Mouse (Mus musculus) intestine, postnatal 0 days (tissue): Measurements from ENCODE around the gene Dynlt1a. TPM values are rescaled to one million over a fixed set of nuclear protein-coding genes. Genes with fewer than 3 reads are reported as not detected.
"Not testable (repeated sequence)": the region's sequence is repeated elsewhere in the genome, so short reads cannot be mapped to it uniquely, and the experiment has no call there.

Source experiments
- ATAC-seq: fragments of 200-750 bp; cut with Nextera tagmentation; 2 replicates; pipeline ENCODE4 v1.8.0; 2017; ENCODE audit warnings: mild to moderate bottlenecking, moderate TSS enrichment, moderate library complexity
- H3K27ac ChIP-seq: fragments of 300-500 bp; sonication (generic); 2 replicates; pipeline ENCODE4 v1.5.1; 2014; ENCODE audit warnings: mild to moderate bottlenecking, low read depth, low read length, moderate library complexity
- H3K27me3 ChIP-seq: fragments of 300-500 bp; sonication (generic); replicated peaks from 2 replicates; pipeline ENCODE4 v1.6.1; 2014; ENCODE audit warnings: low read length, mixed read lengths; ENCODE audit not compliant: control insufficient read depth, insufficient read depth
- H3K36me3 ChIP-seq: fragments of 300-500 bp; sonication (generic); 2 replicates; pipeline ENCODE4 v1.6.1; 2014; ENCODE audit warnings: mild to moderate bottlenecking, moderate library complexity; ENCODE audit not compliant: control insufficient read depth, insufficient read depth
- H3K4me1 ChIP-seq: fragments of 300-500 bp; sonication (generic); replicated peaks from 2 replicates; pipeline ENCODE4 v1.6.1; 2014; ENCODE audit warnings: antibody characterized with exemption, low read length, mixed read lengths; ENCODE audit not compliant: control insufficient read depth, insufficient read depth
- H3K4me2 ChIP-seq: fragments of 300-500 bp; sonication (generic); replicated peaks from 2 replicates; pipeline ENCODE4 v1.6.1; 2014; ENCODE audit warnings: low read depth, mild to moderate bottlenecking, moderate library complexity
- H3K4me3 ChIP-seq: fragments of 300-500 bp; sonication (generic); 2 replicates; pipeline ENCODE4 v1.5.1; 2014; ENCODE audit warnings: low read depth, low read length
- H3K9ac ChIP-seq: fragments of 300-500 bp; sonication (generic); 2 replicates; pipeline ENCODE4 v1.6.1; 2014; ENCODE audit warnings: mild to moderate bottlenecking, low read depth, low read length
- H3K9me3 ChIP-seq: fragments of 300-500 bp; sonication (generic); 2 replicates; pipeline ENCODE4 v1.6.1; 2016; ENCODE audit warnings: mixed run types; ENCODE audit not compliant: control insufficient read depth
- WGBS: fragments of 180-500 bp; shearing (Covaris S2); extraction: QIAGEN DNeasy Blood & Tissue Kit; methylation state at CpG from one replicate; pipeline ENCODE4 v1.1.7; 2014; 5-methylcytosine and 5-hydroxymethylcytosine counted together
- polyA plus RNA-seq: library from polyadenylated mRNA; unstranded; fragments of >200 nt; fragmentation: Nextera tagmentation; extraction: Ambion mirVana; gene quantifications from 2 replicates; pipeline ENCODE4 v1.2.1, GENCODE M21; 2015

Dynlt1a gene
- polyA plus RNA-seq, 1 experiment from 2014 or later, result 10.7 TPM

DNA sequence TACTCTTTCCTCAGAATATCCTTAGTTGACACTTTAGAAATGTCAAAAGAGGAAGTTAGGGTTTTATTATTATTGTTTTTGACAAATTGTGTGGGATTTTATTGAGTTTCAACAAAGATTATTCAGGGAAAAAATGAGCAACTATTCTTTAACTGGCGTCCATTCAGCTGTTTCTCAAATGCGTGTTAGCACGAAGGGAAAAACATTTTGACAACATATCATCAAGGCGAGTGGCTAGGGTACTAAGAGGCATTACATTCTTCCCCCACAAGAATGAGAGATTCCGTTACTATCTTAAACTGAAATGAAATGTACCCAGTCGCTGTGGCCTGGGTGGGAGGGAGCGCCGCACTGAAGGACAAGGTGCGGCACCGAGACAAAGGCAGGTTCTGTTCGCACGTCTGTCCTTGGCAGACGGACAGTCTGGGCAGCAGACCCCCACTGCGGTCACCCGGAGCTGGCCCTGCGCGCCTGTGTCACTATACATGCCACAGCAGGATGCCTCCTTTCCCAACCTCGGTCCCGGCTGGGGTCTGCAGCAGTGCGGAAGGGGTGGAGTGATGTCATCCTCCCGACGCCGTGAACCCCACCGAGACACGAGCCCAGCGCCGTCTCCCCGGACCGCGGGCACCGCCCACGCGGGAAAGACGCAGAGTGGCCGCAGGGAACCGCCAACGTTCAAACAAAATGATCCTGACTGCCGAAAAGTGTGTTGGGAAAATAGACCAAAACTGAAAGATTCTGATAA lies 747 bp downstream of the Dynlt1a start:
- peak overlapping the region; percentile 68 for H3K4me2 ChIP-seq
- H3K4me1 ChIP-seq, H3K36me3 ChIP-seq, H3K27me3 ChIP-seq, H3K27ac ChIP-seq, H3K9me3 ChIP-seq, H3K9ac ChIP-seq: not testable (repeated sequence)
- H3K4me3 ChIP-seq, result peak overlapping the region; percentile 36
- 3% methylated on average over 34 of the region's 38 CpGs for WGBS
- peak; percentile 18; the same call in 1 of the 2 replicates for ATAC-seq

DNA sequence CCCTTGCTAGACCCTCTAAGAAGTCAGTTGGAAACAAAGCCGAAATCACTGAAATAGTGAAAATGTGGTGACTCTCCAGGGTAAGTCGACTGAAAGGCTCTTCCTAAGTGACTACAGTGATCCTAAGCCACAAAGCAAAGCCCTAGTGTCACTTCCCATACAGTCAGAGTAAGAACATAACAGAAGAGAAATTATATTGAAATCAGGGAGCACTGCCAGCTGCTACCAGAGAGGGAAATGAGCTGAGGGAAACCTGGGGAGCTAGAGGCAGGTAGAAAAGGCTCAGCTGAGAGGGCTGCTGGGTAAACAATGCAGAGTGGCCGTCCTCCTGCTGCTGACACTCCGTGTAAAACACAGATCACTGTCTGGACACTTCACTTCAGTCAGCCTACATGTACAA lies 1.6 kb downstream of the Dynlt1a start:
- not testable (repeated sequence) for H3K27me3 ChIP-seq, ATAC-seq
- 54% methylated on average over 2 of the region's 4 CpGs for WGBS

GRCm38 (mm10) chr17:6314493-6314892 lies 2.8 kb downstream of the Dynlt1a start:
- H3K27ac ChIP-seq, H3K36me3 ChIP-seq, ATAC-seq, H3K27me3 ChIP-seq, H3K9ac ChIP-seq, H3K4me3 ChIP-seq, H3K4me2 ChIP-seq, H3K4me1 ChIP-seq, H3K9me3 ChIP-seq: not testable (repeated sequence)
- WGBS, result 79% methylated on average over 2 of the region's 3 CpGs

More for the DNA sequence above, 1.6 kb downstream of the Dynlt1a start:
- not testable (repeated sequence) for H3K4me2 ChIP-seq, H3K36me3 ChIP-seq, H3K4me1 ChIP-seq, H3K4me3 ChIP-seq, H3K27ac ChIP-seq, H3K9me3 ChIP-seq, H3K9ac ChIP-seq

GRCm38 (mm10) chr17:6312755-6313154 lies 4.5 kb downstream of the Dynlt1a start:
- 74% methylated on average over 3 of the region's 3 CpGs for WGBS
- ATAC-seq, H3K9me3 ChIP-seq, H3K36me3 ChIP-seq, H3K9ac ChIP-seq, H3K4me3 ChIP-seq, H3K4me2 ChIP-seq, H3K27me3 ChIP-seq, H3K27ac ChIP-seq, H3K4me1 ChIP-seq: not testable (repeated sequence)

- 97% methylated on average over 7 of the region's 7 CpGs for whole genome bisulfite sequencing
- H3K9ac ChIP-seq, ATAC-seq, H3K4me1 ChIP-seq, H3K27me3 ChIP-seq, H3K27ac ChIP-seq, H3K9me3 ChIP-seq, H3K4me2 ChIP-seq, H3K36me3 ChIP-seq, H3K4me3 ChIP-seq: not testable (repeated sequence)
These were observed 5.6 kb downstream of the Dynlt1a start for GRCm38 (mm10) chr17:6311716-6312115.

GRCm38 (mm10) chr17:6306503-6306902 lies 10.8 kb downstream of the Dynlt1a start:
- H3K27me3 ChIP-seq, H3K9ac ChIP-seq, H3K4me1 ChIP-seq, H3K36me3 ChIP-seq, H3K9me3 ChIP-seq, H3K27ac ChIP-seq, H3K4me2 ChIP-seq, ATAC-seq, H3K4me3 ChIP-seq: not testable (repeated sequence)
- 84% methylated on average over 9 of the region's 13 CpGs for WGBS

DNA sequence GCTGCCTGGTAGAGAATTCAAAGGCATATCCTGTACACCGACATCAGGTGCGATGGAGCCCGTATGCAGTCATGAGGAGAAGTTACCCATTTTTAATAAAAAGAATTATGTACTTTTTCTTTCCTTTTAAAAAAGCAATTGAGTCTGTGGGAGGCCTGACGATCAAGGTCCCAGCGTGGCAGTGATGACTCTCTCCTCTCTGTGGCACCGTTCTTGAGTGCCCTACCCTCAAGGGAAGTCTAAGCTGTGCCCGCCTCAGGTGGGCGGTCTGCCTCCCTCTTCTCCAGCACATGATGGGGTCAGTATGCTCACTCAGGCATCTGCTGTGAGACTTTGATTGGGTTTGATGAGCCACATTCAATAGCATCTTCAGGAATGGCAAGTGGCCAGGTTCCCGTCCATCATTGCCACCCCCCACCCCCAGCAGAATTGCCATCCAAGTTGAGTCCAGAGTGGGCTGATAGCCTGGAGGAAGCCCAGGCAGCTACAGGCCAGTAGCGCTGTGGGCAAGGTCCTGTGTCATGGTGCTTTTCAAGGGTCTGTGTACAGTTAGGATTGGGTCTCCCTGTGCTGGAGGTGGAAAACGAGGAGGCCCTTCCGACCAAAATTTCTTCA lies 11.5 kb downstream of the Dynlt1a start:
- not testable (repeated sequence) for H3K4me3 ChIP-seq, H3K9me3 ChIP-seq, H3K36me3 ChIP-seq, ATAC-seq, H3K4me2 ChIP-seq, H3K27ac ChIP-seq, H3K9ac ChIP-seq, H3K27me3 ChIP-seq, H3K4me1 ChIP-seq
- WGBS, result 94% methylated on average over 12 of the region's 12 CpGs

DNA sequence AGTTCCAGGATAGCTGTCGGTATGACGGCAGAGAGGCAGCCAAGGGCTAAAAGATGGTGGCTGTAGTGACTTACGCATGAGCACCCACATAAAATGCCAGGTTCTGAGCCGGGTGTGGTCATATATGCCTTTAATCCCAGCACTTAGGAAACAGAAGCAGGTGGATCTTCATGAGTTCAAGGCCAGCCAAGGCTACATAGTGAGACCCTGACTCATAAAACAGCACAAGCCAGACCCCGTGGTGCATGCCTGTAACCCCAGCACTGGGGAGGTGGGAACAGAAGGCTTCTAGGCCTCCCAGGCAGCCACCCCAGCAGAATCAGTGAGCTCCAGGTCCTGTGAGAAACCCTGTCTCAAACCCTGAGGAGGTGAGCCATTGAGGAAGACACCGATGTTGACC lies 12.4 kb downstream of the Dynlt1a start:
- H3K9ac ChIP-seq, H3K4me1 ChIP-seq, H3K27ac ChIP-seq, ATAC-seq, H3K36me3 ChIP-seq, H3K27me3 ChIP-seq, H3K4me2 ChIP-seq, H3K9me3 ChIP-seq, H3K4me3 ChIP-seq: not testable (repeated sequence)
- WGBS, result 87% methylated on average over 5 of the region's 6 CpGs

DNA sequence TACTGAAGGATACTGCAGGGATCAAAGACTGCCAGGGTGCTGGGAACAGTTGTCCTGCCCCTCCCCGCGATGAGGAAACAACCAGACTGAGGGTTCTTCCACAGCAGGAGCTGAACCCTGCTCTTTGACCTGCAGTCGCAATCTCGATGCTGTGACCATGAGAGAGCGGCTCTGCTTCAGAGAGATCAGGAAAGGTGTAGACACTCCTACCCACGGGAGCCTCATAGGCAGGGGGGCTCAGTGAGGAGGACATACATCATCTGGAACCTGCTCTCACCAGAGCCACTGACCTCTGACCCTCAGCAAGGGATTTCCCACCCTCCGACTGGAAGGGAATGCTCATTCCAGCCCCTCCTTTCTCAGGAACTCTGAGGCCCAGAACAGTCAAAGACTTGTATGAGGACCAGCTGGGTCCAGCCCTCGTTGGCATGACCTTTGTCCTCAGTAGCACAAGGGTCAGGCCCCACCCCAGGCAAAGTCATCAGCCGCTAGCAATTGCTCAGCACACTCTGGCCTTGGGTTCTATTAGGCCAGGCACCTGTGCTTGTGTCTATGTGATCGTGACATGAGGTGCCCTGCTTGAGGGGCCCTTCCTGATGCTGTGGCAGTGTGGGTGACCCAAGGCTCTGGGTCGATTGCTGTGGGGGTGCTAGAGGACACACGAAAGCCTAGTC lies 17.0 kb downstream of the Dynlt1a start:
- peak; percentile 93 for ATAC-seq
- H3K27me3 ChIP-seq, H3K4me2 ChIP-seq, H3K36me3 ChIP-seq, H3K9ac ChIP-seq, H3K4me3 ChIP-seq, H3K4me1 ChIP-seq, H3K27ac ChIP-seq, H3K9me3 ChIP-seq: not testable (repeated sequence)
- WGBS, result 21% methylated on average over 5 of the region's 12 CpGs
